Mouse (Mus musculus): ENCODE measurements at regions not wholly inside any gene's neighbourhood (a gene's known extent, or its start where the extent isn't known, plus 50 kb on each side); places are given as distances from the start of the nearest gene placed in this dataset.
A peak's percentile ranks its signal among the peaks of the same experiment; 100 is the strongest.

GRCm38 (mm10) chr2:33978550-33978949, 90.8 kb upstream of the Mvb12b start:
- no peak for DNase-seq (ENCODE audit: extremely low spot score in 1 of 2, low spot score in 2 of 2)

GRCm38 (mm10) chr2:33977576-33978352, 90.0 kb upstream of the Mvb12b start:
- Histone ChIP-seq H3K27ac (no peak overlapping the region), H3K4me3 (no peak overlapping the region)
- DNase-seq (ENCODE audit: extremely low spot score in 1 of 2, low spot score in 2 of 2): no peak
- intact Hi-C loops (cut with DNase I): loop anchor here (10.0 kb wide), 1 partner anchor 397 kb away; the partner anchor contains the start of gene Pbx3
- TF ChIP-seq CTCF (IDR thresholded peaks at IDR 0.05): no peak

More at GRCm38 (mm10) chr2:33978550-33978949, 90.8 kb upstream of the Mvb12b start:
- no peak overlapping the region for H3K27ac ChIP-seq
- TF ChIP-seq CTCF (IDR thresholded peaks at IDR 0.05): no peak
- intact Hi-C loops (cut with DNase I): loop anchor here (10.0 kb wide), 1 partner anchor 396 kb away; the partner anchor contains the start of gene Pbx3
- H3K4me3 ChIP-seq: no peak overlapping the region

- H3K4me3 ChIP-seq: no peak overlapping the region
- DNase-seq (ENCODE audit: extremely low spot score in 1 of 2, low spot score in 2 of 2): no peak
- no peak for TF ChIP-seq CTCF (IDR thresholded peaks at IDR 0.05)
- intact Hi-C loops (cut with DNase I): loop anchor here (10.0 kb wide), 1 partner anchor 398 kb away; the partner anchor contains the start of gene Pbx3
- no peak overlapping the region for H3K27ac ChIP-seq
Measured at GRCm38 (mm10) chr2:33977151-33977550, 89.4 kb upstream of the Mvb12b start.

- intact Hi-C loops (cut with DNase I): loop anchor here (10.0 kb wide), 1 partner anchor 399 kb away; the partner anchor contains the start of gene Pbx3
- no peak for TF ChIP-seq CTCF (IDR thresholded peaks at IDR 0.05)
- Histone ChIP-seq H3K4me3 (no peak overlapping the region), H3K27ac (no peak overlapping the region)
- DNase-seq (ENCODE audit: extremely low spot score in 1 of 2, low spot score in 2 of 2): no peak
Measured at GRCm38 (mm10) chr2:33976183-33976582, 88.4 kb upstream of the Mvb12b start.

GRCm38 (mm10) chr2:33975423-33976127, 87.8 kb upstream of the Mvb12b start:
- no peak for TF ChIP-seq CTCF (IDR thresholded peaks at IDR 0.05)
- Histone ChIP-seq H3K27ac (no peak overlapping the region), H3K4me3 (no peak overlapping the region)
- intact Hi-C loops (cut with DNase I): loop anchor here (10.0 kb wide), 1 partner anchor 399 kb away; the partner anchor contains the start of gene Pbx3
- no peak for DNase-seq (ENCODE audit: extremely low spot score in 1 of 2, low spot score in 2 of 2)

GRCm38 (mm10) chr2:33974737-33975422, 87.1 kb upstream of the Mvb12b start:
- Histone ChIP-seq H3K27ac (no peak overlapping the region), H3K4me3 (no peak overlapping the region)
- no peak for DNase-seq (ENCODE audit: extremely low spot score in 1 of 2, low spot score in 2 of 2)
- intact Hi-C loops (cut with DNase I): loop anchor here (5.0 to 10.0 kb wide), 3 partner anchors 153 to 400 kb away; partner anchors contain the start of gene Pbx3
- TF ChIP-seq CTCF (IDR thresholded peaks at IDR 0.05): no peak

- Histone ChIP-seq H3K27ac (no peak overlapping the region), H3K4me3 (no peak overlapping the region)
- DNase-seq (ENCODE audit: extremely low spot score in 1 of 2, low spot score in 2 of 2): no peak
- intact Hi-C loops (cut with DNase I): loop anchor here (5.0 to 10.0 kb wide), 3 partner anchors 152 to 401 kb away; partner anchors contain the start of gene Pbx3
- TF ChIP-seq CTCF (IDR thresholded peaks at IDR 0.05): no peak
Measured at GRCm38 (mm10) chr2:33974031-33974430, 86.3 kb upstream of the Mvb12b start.

- Histone ChIP-seq H3K4me3 (no peak overlapping the region), H3K27ac (no peak overlapping the region)
- peak; percentile 80 to 88 for DNase-seq (ENCODE audit: extremely low spot score in 1 of 2, low spot score in 2 of 2)
- intact Hi-C loops (cut with DNase I): loop anchor here (2.0 to 10.0 kb wide), 5 partner anchors 151 to 665 kb away; partner anchors contain the start of gene Pbx3
- TF ChIP-seq CTCF (IDR thresholded peaks at IDR 0.05): no peak; the same call in none of the 2 replicates
Measured at GRCm38 (mm10) chr2:33973213-33973834, 85.6 kb upstream of the Mvb12b start.

GRCm38 (mm10) chr2:33966984-33967421, 79.3 kb upstream of the Mvb12b start:
- TF ChIP-seq CTCF (IDR thresholded peaks at IDR 0.05): no peak
- H3K4me3 ChIP-seq: no peak overlapping the region
- intact Hi-C loops (cut with DNase I): no loop called here
- DNase-seq (ENCODE audit: extremely low spot score in 1 of 2, low spot score in 2 of 2): no peak
- H3K27ac ChIP-seq: no peak overlapping the region

GRCm38 (mm10) chr2:33966389-33966983, 78.7 kb upstream of the Mvb12b start:
- no peak for TF ChIP-seq CTCF (IDR thresholded peaks at IDR 0.05)
- H3K27ac ChIP-seq: no peak overlapping the region
- intact Hi-C loops (cut with DNase I): no loop called here
- DNase-seq (ENCODE audit: extremely low spot score in 1 of 2, low spot score in 2 of 2): no peak
- H3K4me3 ChIP-seq: no peak overlapping the region

- Histone ChIP-seq H3K27ac (no peak overlapping the region), H3K4me3 (no peak overlapping the region)
- DNase-seq (ENCODE audit: extremely low spot score in 1 of 2, low spot score in 2 of 2): no peak
- no peak; the same call in none of the 2 replicates for TF ChIP-seq CTCF (IDR thresholded peaks at IDR 0.05)
- intact Hi-C loops (cut with DNase I): no loop called here
Measured at GRCm38 (mm10) chr2:33964096-33964495, 76.3 kb upstream of the Mvb12b start.

All from left cerebral cortex, adult 2 months (tissue).